In genomic region chr1:170111651-170112226, GRCm38 (mm10) we compare ENCODE assay signal across 9 mouse cellular contexts. TPM values are rescaled to one million over a fixed set of nuclear protein-coding genes. Genes with fewer than 3 reads are reported as not detected.
DNase-seq lines count a peak whose midpoint lies in the region; ATAC-seq and TF ChIP-seq lines count a peak whose summit lies in the region.
"Had no signal": no experiment of that assay in that cellular context is flagged by ENCODE, and none has a peak within 500 bp of the region (broad histone marks: within the 10 kb centered on the region; RNA-seq: fewer than 3 reads in every experiment).

No protein-coding gene starts in this region.

- no peak overlapping the region for H3K27ac ChIP-seq in brown adipose tissue, adult 24 weeks (replicated peaks; ENCODE audit: low read depth, low read length)
- H3K27ac ChIP-seq in liver, postnatal 0 days (ENCODE audit: low read depth): no peak overlapping the region

- no peaks in the 10 kb centered on the region for H3K4me1 ChIP-seq in brown adipose tissue, adult 24 weeks (ENCODE audit: control insufficient read depth, insufficient read depth, insufficient read length, low read length)
- no peaks in the 10 kb centered on the region for H3K4me1 ChIP-seq in liver, postnatal 0 days (ENCODE audit: insufficient read depth)
- H3K4me1 ChIP-seq: heart, embryonic 15.5 days had no signal

- 83% methylated on average over 16 of the region's 16 CpGs for WGBS in liver, postnatal 0 days (ENCODE audit: insufficient replicate concordance)

- no peak for ATAC-seq in liver, postnatal 0 days

- no peaks in the 10 kb centered on the region for H3K9me3 ChIP-seq in liver, postnatal 0 days (ENCODE audit: low read length)
- H3K9me3 ChIP-seq: heart, embryonic 15.5 days had no signal

- H3K36me3 ChIP-seq in liver, postnatal 0 days (replicated peaks; ENCODE audit: insufficient read depth, low read length): no peaks in the 10 kb centered on the region
- H3K36me3 ChIP-seq: heart, embryonic 15.5 days had no signal

- DNase-seq in heart, postnatal 4 days: peak; percentile 7
- DNase-seq in heart, postnatal 14 days: no peak
- peak; percentile 85 for DNase-seq in 3134 (ENCODE audit: extremely low read depth, insufficient read length, low spot score)
- DNase-seq in gastrocnemius, postnatal 14 days: peak; percentile 18
- no peak for DNase-seq in spleen, postnatal 10 days (ENCODE audit: low spot score in 2 of 2)
- no peak for DNase-seq in liver, postnatal 0 days
- DNase-seq in layer of hippocampus, postnatal 25 days (ENCODE audit: extremely low spot score in 1 of 2, low spot score in 1 of 2): no peak

- no peak for TF ChIP-seq EP300 in liver, postnatal 0 days (IDR thresholded peaks at IDR 0.05; ENCODE audit: low read depth)

- no peak overlapping the region for H3K9ac ChIP-seq in liver, postnatal 0 days (replicated peaks)
- H3K9ac ChIP-seq: heart, embryonic 15.5 days had no signal

- H3K27me3 ChIP-seq in liver, postnatal 0 days (ENCODE audit: insufficient read depth, low read length): no peaks in the 10 kb centered on the region
- H3K27me3 ChIP-seq: heart, embryonic 15.5 days had no signal

- intact Hi-C loops in heart, postnatal 14 days (cut with DNase I): loop anchor here (5.0 kb wide), 1 partner anchor 99 kb away; no protein-coding TSS in a partner anchor
- intact Hi-C loops in gastrocnemius, postnatal 14 days (cut with DNase I; ENCODE audit: low total_unique reads): no loop called here

- no peak overlapping the region for H3K4me2 ChIP-seq in liver, postnatal 0 days (ENCODE audit: low read depth, low read length)

- H3K4me3 ChIP-seq in brown adipose tissue, adult 24 weeks (ENCODE audit: insufficient read depth, low read depth, low read length): 0 out of 2 replicates have a peak overlapping the region, but pooled peaks have one; percentile 3
- H3K4me3 ChIP-seq in liver, postnatal 0 days (ENCODE audit: low read depth, low read length): no peak overlapping the region

- no peak for TF ChIP-seq CTCF in liver, postnatal 0 days (IDR thresholded peaks at IDR 0.05; ENCODE audit: low read depth)

RNA-seq across cellular contexts. Expression of gene Ddr2, which starts 1.2 kb away (rescaled TPM):
- total RNA-seq in heart, postnatal 4 days (2021): 10 to 100 TPM; 23.8 to 24.3 TPM
- 10 to 100 TPM; 25.3 to 26.8 TPM for total RNA-seq in heart, postnatal 14 days (2021)
- polyA plus RNA-seq in brown adipose tissue, adult 24 weeks (2012; ENCODE audit: insufficient read depth, insufficient read length, missing spikeins): 10.9 and 15.5 TPM in 2 replicates
- 10 to 100 TPM; 27.5 to 31.9 TPM for total RNA-seq in gastrocnemius, postnatal 14 days (2021)
- 0.84 and 1.4 TPM in 2 replicates for polyA plus RNA-seq in liver, postnatal 0 days (2015; fragmentation: Nextera tagmentation; extraction: Ambion mirVana)
- total RNA-seq in layer of hippocampus, postnatal 25 days (2021): 1 to 10 TPM; 4.1 to 4.6 TPM

Comparison
In these comparisons a context has a peak if more than half of its experiments do, and no peak if none do; other contexts are left out.
1. DNase-seq: peak in heart, postnatal 4 days (single experiment), 3134 (single experiment) and gastrocnemius, postnatal 14 days (single experiment); none in heart, postnatal 14 days (0 of 2), spleen, postnatal 10 days (0 of 2), liver, postnatal 0 days (single experiment) and layer of hippocampus, postnatal 25 days (0 of 2).
2. RNA of gene Ddr2, which starts 1.2 kb away (total RNA-seq): 27.5 to 31.9 TPM in gastrocnemius, postnatal 14 days, 25.3 to 26.8 TPM in heart, postnatal 14 days and 23.8 to 24.3 TPM in heart, postnatal 4 days; 4.1 to 4.6 TPM in layer of hippocampus, postnatal 25 days; every median in the first group is over 4 times any median in the second.